Mouse (Mus musculus) left cerebral cortex, adult 2 months (tissue): ENCODE data around the gene Thsd7b. TPM values are rescaled to one million over a fixed set of nuclear protein-coding genes. Genes with fewer than 3 reads are reported as not detected.

ENCODE experiments used
- DNase-seq, 2 experiments: peaks; one replicate each; pipeline ENCODE4 v3.0.0; 2021 to 2022; ENCODE audit warnings: low spot score in 2 of 2, mixed read lengths in 1 of 2; ENCODE audit errors: extremely low spot score in 1 of 2
- H3K27ac ChIP-seq: fragments of 200-600 bp; 2 replicates; pipeline ENCODE4 v1.8.1; 2022
- H3K4me3 ChIP-seq: fragments of 200-600 bp; 2 replicates; pipeline ENCODE4 v1.8.1; 2022
- CTCF ChIP-seq: fragments of 200-600 bp; IDR thresholded peaks from 2 replicates; pipeline ENCODE4 v1.8.1; 2022; ENCODE audit warnings: antibody characterized with exemption, mild to moderate bottlenecking, moderate library complexity
- intact Hi-C: fragments of 180-260 bp; cut with DNase I; formaldehyde crosslinking; loops from one replicate; pipeline ENCODE4 v1.15.1; 2025
- long read RNA-seq, 2 experiments: library from polyadenylated mRNA; stranded (forward); transcript quantifications; one replicate each; pipeline ENCODE4 v2.0.0; 2021; ENCODE audit warnings: borderline mapping rate in 2 of 2
- total RNA-seq, 2 experiments: library from RNA; stranded (reverse); gene quantifications; 2 replicates each; pipeline ENCODE4 v1.2.3; 2021

The Thsd7b gene
- 1 to 10 TPM; 6.0 to 6.1 TPM for total RNA-seq
- long read RNA-seq, experiment 1, full-length matches to known transcripts = 1 of 6 reads
- long read RNA-seq, experiment 1, partial matches to known transcripts = 1 of 6 reads
- long read RNA-seq, experiment 1, other reads (novel, unspliced or antisense) = 4 of 6 reads
- long read RNA-seq, experiment 2, partial matches to known transcripts = 1 of 2 reads
- long read RNA-seq, experiment 2, other reads (novel, unspliced or antisense) = 1 of 2 reads

- intact Hi-C loops = loop anchor here (5.0 to 10.0 kb wide), 3 partner anchors 209 to 1012 kb away; no protein-coding TSS in a partner anchor
Measured at GRCm38 (mm10) chr1:129272982-129273937, at the start of gene Thsd7b. Gene Thsd7b, plus strand, starts transcription at chr1:129273302.

GRCm38 (mm10) chr1:129244292-129244691, 28.8 kb upstream of the Thsd7b start:
- peak; percentile 69 for TF ChIP-seq CTCF
- peak; percentile 14 to 43 for DNase-seq
- intact Hi-C loops = loop anchor here (2.0 kb wide), 1 partner anchor 369 kb away; no protein-coding TSS in a partner anchor
- no peak overlapping the region for H3K4me3 ChIP-seq
- no peak overlapping the region for H3K27ac ChIP-seq

More at GRCm38 (mm10) chr1:129272982-129273937, at the start of gene Thsd7b:
- peak within 1 kb of the TSS; percentile 61 for H3K27ac ChIP-seq
- no peak; the same call in 1 of the 2 replicates for TF ChIP-seq CTCF
- peak within 1 kb of the TSS; percentile 63 for H3K4me3 ChIP-seq
- peak; percentile 45 to 55 for DNase-seq

GRCm38 (mm10) chr1:129250704-129251443, 22.2 kb upstream of the Thsd7b start:
- Histone ChIP-seq H3K4me3 (no peak overlapping the region), H3K27ac (no peak overlapping the region)
- no peak for TF ChIP-seq CTCF
- intact Hi-C loops = no loop called here
- DNase-seq = no peak

- DNase-seq = no peak
- TF ChIP-seq CTCF = no peak
- Histone ChIP-seq H3K4me3 (no peak overlapping the region), H3K27ac (no peak overlapping the region)
- intact Hi-C loops = no loop called here
Measured at GRCm38 (mm10) chr1:129266684-129267083, 6.4 kb upstream of the Thsd7b start.

- H3K27ac ChIP-seq = no peak overlapping the region
- intact Hi-C loops = no loop called here
- TF ChIP-seq CTCF = no peak
- no peak for DNase-seq
- no peak overlapping the region for H3K4me3 ChIP-seq
Measured at GRCm38 (mm10) chr1:129304173-129304572, 31.1 kb downstream of the Thsd7b start.

- no peak overlapping the region for H3K4me3 ChIP-seq
- no peak for TF ChIP-seq CTCF
- intact Hi-C loops = no loop called here
- H3K27ac ChIP-seq = no peak overlapping the region
- DNase-seq = no peak
Measured at GRCm38 (mm10) chr1:129324388-129324787, 51.3 kb downstream of the Thsd7b start.

GRCm38 (mm10) chr1:129324798-129325197, 51.7 kb downstream of the Thsd7b start:
- no peak for TF ChIP-seq CTCF
- intact Hi-C loops = no loop called here
- H3K4me3 ChIP-seq = no peak overlapping the region
- DNase-seq = no peak
- no peak overlapping the region for H3K27ac ChIP-seq

- Histone ChIP-seq H3K27ac (no peak overlapping the region), H3K4me3 (no peak overlapping the region)
- TF ChIP-seq CTCF = no peak
- no peak for DNase-seq
- intact Hi-C loops = no loop called here
Measured at GRCm38 (mm10) chr1:129356631-129357030, 83.5 kb downstream of the Thsd7b start.

- DNase-seq = no peak
- no peak for TF ChIP-seq CTCF
Measured at GRCm38 (mm10) chr1:129357378-129357777, 84.3 kb downstream of the Thsd7b start.

GRCm38 (mm10) chr1:129363368-129363767, 90.3 kb downstream of the Thsd7b start:
- H3K27ac ChIP-seq = no peak overlapping the region
- no peak for TF ChIP-seq CTCF
- no peak overlapping the region for H3K4me3 ChIP-seq
- intact Hi-C loops = no loop called here
- no peak for DNase-seq

More at GRCm38 (mm10) chr1:129357378-129357777, 84.3 kb downstream of the Thsd7b start:
- intact Hi-C loops = no loop called here
- Histone ChIP-seq H3K27ac (no peak overlapping the region), H3K4me3 (no peak overlapping the region)

GRCm38 (mm10) chr1:129364828-129365227, 91.7 kb downstream of the Thsd7b start:
- no peak for TF ChIP-seq CTCF
- intact Hi-C loops = no loop called here
- Histone ChIP-seq H3K27ac (no peak overlapping the region), H3K4me3 (no peak overlapping the region)
- no peak for DNase-seq

- Histone ChIP-seq H3K27ac (no peak overlapping the region), H3K4me3 (no peak overlapping the region)
- DNase-seq = no peak
- intact Hi-C loops = no loop called here
- no peak for TF ChIP-seq CTCF
Measured at GRCm38 (mm10) chr1:129365590-129365989, 92.5 kb downstream of the Thsd7b start.
